Mouse (Mus musculus): ENCODE data around the gene Tmem239. TPM values are rescaled to one million over a fixed set of nuclear protein-coding genes. Genes with fewer than 3 reads are reported as not detected.

The Tmem239 gene
- polyA plus RNA-seq, 1 experiment from 2014 or later, result not detected

- Histone ChIP-seq H3K27ac (ENCODE audit: low read length) (no peak overlapping the region), H3K4me2 (ENCODE audit: low read length) (no peak overlapping the region), H3K27me3 (ENCODE audit: control insufficient read depth, insufficient read depth, low read depth, low read length) (peaks cover 8% of the 10 kb centered on the region), H3K36me3 (ENCODE audit: control insufficient read depth, insufficient read depth, low read length) (no peaks in the 10 kb centered on the region), H3K4me3 (ENCODE audit: low read depth, low read length) (no peak overlapping the region), H3K4me1 (ENCODE audit: control insufficient read depth, insufficient read depth, low read length) (peaks cover 7% of the 10 kb centered on the region), H3K9me3 (replicated peaks; ENCODE audit: control insufficient read depth, low read length, poor library complexity, severe bottlenecking) (no peaks in the 10 kb centered on the region), H3K9ac (ENCODE audit: low read depth, low read length) (no peak overlapping the region)
- 86% methylated on average over 4 of the region's 4 CpGs for WGBS
- no peak for ATAC-seq
These were observed 4.4 kb upstream of the Tmem239 start for GRCm38 (mm10) chr2:130401891-130402290.

- no peak for ATAC-seq
- no peak within 1 kb of the TSS for H3K9ac ChIP-seq (ENCODE audit: low read depth, low read length)
- no peaks in the 10 kb centered on the region for H3K4me1 ChIP-seq (ENCODE audit: control insufficient read depth, insufficient read depth, low read length)
- H3K27ac ChIP-seq (ENCODE audit: low read length), result no peak within 1 kb of the TSS
- H3K27me3 ChIP-seq (ENCODE audit: control insufficient read depth, insufficient read depth, low read depth, low read length), result no peaks in the 10 kb centered on the region
- no peaks in the 10 kb centered on the region for H3K36me3 ChIP-seq (ENCODE audit: control insufficient read depth, insufficient read depth, low read length)
- H3K4me2 ChIP-seq (ENCODE audit: low read length), result no peak within 1 kb of the TSS
- H3K9me3 ChIP-seq (replicated peaks; ENCODE audit: control insufficient read depth, low read length, poor library complexity, severe bottlenecking), result no peaks in the 10 kb centered on the region
- H3K4me3 ChIP-seq (ENCODE audit: low read depth, low read length), result no peak within 1 kb of the TSS
- WGBS, result 100% methylated on average over 1 of the region's 1 CpGs
These were observed 1.3 kb upstream of the Tmem239 start, which contains the start of the genes Gm28372 and 1700020A23Rik for GRCm38 (mm10) chr2:130404939-130405338. Gene Gm28372 (plus strand): TSS chr2:130405239. Gene 1700020A23Rik (plus strand): TSS chr2:130405259.

GRCm38 (mm10) chr2:130408194-130408593 lies 1.9 kb downstream of the Tmem239 start:
- no peak overlapping the region for H3K9ac ChIP-seq (ENCODE audit: low read depth, low read length)
- no peak for ATAC-seq
- no peak overlapping the region for H3K27ac ChIP-seq (ENCODE audit: low read length)
- H3K4me3 ChIP-seq (ENCODE audit: low read depth, low read length), result no peak overlapping the region
- no peaks in the 10 kb centered on the region for H3K9me3 ChIP-seq (replicated peaks; ENCODE audit: control insufficient read depth, low read length, poor library complexity, severe bottlenecking)
- H3K4me1 ChIP-seq (ENCODE audit: control insufficient read depth, insufficient read depth, low read length), result no peaks in the 10 kb centered on the region
- 11% methylated on average over 6 of the region's 6 CpGs for WGBS
- no peaks in the 10 kb centered on the region for H3K27me3 ChIP-seq (ENCODE audit: control insufficient read depth, insufficient read depth, low read depth, low read length)
- H3K4me2 ChIP-seq (ENCODE audit: low read length), result no peak overlapping the region
- H3K36me3 ChIP-seq (ENCODE audit: control insufficient read depth, insufficient read depth, low read length), result no peaks in the 10 kb centered on the region

GRCm38 (mm10) chr2:130411558-130412495 lies 5.5 kb downstream of the Tmem239 start:
- H3K4me2 ChIP-seq (ENCODE audit: low read length), result no peak overlapping the region
- H3K36me3 ChIP-seq (ENCODE audit: control insufficient read depth, insufficient read depth, low read length), result no peaks in the 10 kb centered on the region
- H3K9me3 ChIP-seq (replicated peaks; ENCODE audit: control insufficient read depth, low read length, poor library complexity, severe bottlenecking), result no peaks in the 10 kb centered on the region
- no peak overlapping the region for H3K9ac ChIP-seq (ENCODE audit: low read depth, low read length)
- 38% methylated on average over 16 of the region's 16 CpGs for WGBS
- no peak overlapping the region for H3K4me3 ChIP-seq (ENCODE audit: low read depth, low read length)
- ATAC-seq, result peak; percentile 81
- H3K27ac ChIP-seq (ENCODE audit: low read length), result no peak overlapping the region
- no peaks in the 10 kb centered on the region for H3K4me1 ChIP-seq (ENCODE audit: control insufficient read depth, insufficient read depth, low read length)
- no peaks in the 10 kb centered on the region for H3K27me3 ChIP-seq (ENCODE audit: control insufficient read depth, insufficient read depth, low read depth, low read length)

GRCm38 (mm10) chr2:130412775-130413174 lies 6.5 kb downstream of the Tmem239 start:
- ATAC-seq, result no peak
- no peak overlapping the region for H3K27ac ChIP-seq (ENCODE audit: low read length)
- no peaks in the 10 kb centered on the region for H3K9me3 ChIP-seq (replicated peaks; ENCODE audit: control insufficient read depth, low read length, poor library complexity, severe bottlenecking)
- no peaks in the 10 kb centered on the region for H3K4me1 ChIP-seq (ENCODE audit: control insufficient read depth, insufficient read depth, low read length)
- no peak overlapping the region for H3K9ac ChIP-seq (ENCODE audit: low read depth, low read length)
- WGBS, result 82% methylated on average over 3 of the region's 3 CpGs
- no peaks in the 10 kb centered on the region for H3K27me3 ChIP-seq (ENCODE audit: control insufficient read depth, insufficient read depth, low read depth, low read length)
- no peak overlapping the region for H3K4me3 ChIP-seq (ENCODE audit: low read depth, low read length)
- H3K4me2 ChIP-seq (ENCODE audit: low read length), result no peak overlapping the region
- no peaks in the 10 kb centered on the region for H3K36me3 ChIP-seq (ENCODE audit: control insufficient read depth, insufficient read depth, low read length)

- H3K4me1 ChIP-seq (ENCODE audit: control insufficient read depth, insufficient read depth, low read length), result no peaks in the 10 kb centered on the region
- 80% methylated on average over 6 of the region's 6 CpGs for WGBS
These were observed 8.0 kb downstream of the Tmem239 start for GRCm38 (mm10) chr2:130414094-130414856.

GRCm38 (mm10) chr2:130421781-130422620 lies 15.7 kb downstream of the Tmem239 start:
- Histone ChIP-seq H3K27ac (ENCODE audit: low read length) (no peak overlapping the region), H3K9me3 (replicated peaks; ENCODE audit: control insufficient read depth, low read length, poor library complexity, severe bottlenecking) (no peaks in the 10 kb centered on the region), H3K4me1 (ENCODE audit: control insufficient read depth, insufficient read depth, low read length) (peaks cover 40% of the 10 kb centered on the region), H3K4me2 (ENCODE audit: low read length) (no peak overlapping the region), H3K9ac (ENCODE audit: low read depth, low read length) (no peak overlapping the region), H3K4me3 (ENCODE audit: low read depth, low read length) (no peak overlapping the region), H3K36me3 (ENCODE audit: control insufficient read depth, insufficient read depth, low read length) (peaks cover 5% of the 10 kb centered on the region; the same call in 1 of the 2 replicates), H3K27me3 (ENCODE audit: control insufficient read depth, insufficient read depth, low read depth, low read length) (no peaks in the 10 kb centered on the region)
- WGBS, result 97% methylated on average over 26 of the region's 26 CpGs
- no peak for ATAC-seq

More at GRCm38 (mm10) chr2:130414094-130414856, 8.0 kb downstream of the Tmem239 start:
- Histone ChIP-seq H3K27me3 (ENCODE audit: control insufficient read depth, insufficient read depth, low read depth, low read length) (no peaks in the 10 kb centered on the region), H3K4me3 (ENCODE audit: low read depth, low read length) (no peak overlapping the region), H3K36me3 (ENCODE audit: control insufficient read depth, insufficient read depth, low read length) (peaks cover 5% of the 10 kb centered on the region; the same call in 1 of the 2 replicates), H3K9me3 (replicated peaks; ENCODE audit: control insufficient read depth, low read length, poor library complexity, severe bottlenecking) (no peaks in the 10 kb centered on the region), H3K27ac (ENCODE audit: low read length) (no peak overlapping the region), H3K9ac (ENCODE audit: low read depth, low read length) (no peak overlapping the region), H3K4me2 (ENCODE audit: low read length) (no peak overlapping the region)
- ATAC-seq, result no peak

- peak; percentile 80 for ATAC-seq
- Histone ChIP-seq H3K9me3 (replicated peaks; ENCODE audit: control insufficient read depth, low read length, poor library complexity, severe bottlenecking) (no peaks in the 10 kb centered on the region), H3K4me3 (ENCODE audit: low read depth, low read length) (peak overlapping the region; percentile 86), H3K27me3 (ENCODE audit: control insufficient read depth, insufficient read depth, low read depth, low read length) (no peaks in the 10 kb centered on the region), H3K9ac (ENCODE audit: low read depth, low read length) (peak overlapping the region; percentile 73), H3K4me1 (ENCODE audit: control insufficient read depth, insufficient read depth, low read length) (peaks cover 40% of the 10 kb centered on the region), H3K36me3 (ENCODE audit: control insufficient read depth, insufficient read depth, low read length) (peaks cover 5% of the 10 kb centered on the region; the same call in 1 of the 2 replicates), H3K4me2 (ENCODE audit: low read length) (peak overlapping the region; percentile 90), H3K27ac (ENCODE audit: low read length) (peak overlapping the region; percentile 95)
- 12% methylated on average over 49 of the region's 49 CpGs for WGBS
These were observed 17.3 kb downstream of the Tmem239 start for GRCm38 (mm10) chr2:130423397-130424125.

Measured in midbrain, embryonic 16.5 days (tissue).